Mouse (Mus musculus) naive thymus-derived CD4-positive, alpha-beta T cell, adult 2 months (primary cell): ENCODE measurements around the gene Cpt1c.

ENCODE experiments used
- DNase-seq: peaks from one replicate; pipeline ENCODE4 v3.0.0-alpha.2; 2011; ENCODE audit warnings: low read depth

The Cpt1c gene

GRCm38 (mm10) chr7:44998501-44998955 is 23.9 kb upstream of the Cpt1c start, which contains the start of gene Bcl2l12:
Gene Bcl2l12, minus strand, starts transcription at chr7:44998712.
- peak; percentile 44 for DNase-seq

- DNase-seq: no peak
Observed at GRCm38 (mm10) chr7:44997940-44998428, 23.3 kb upstream of the Cpt1c start.

GRCm38 (mm10) chr7:44997231-44997939 is 22.7 kb upstream of the Cpt1c start, which contains the start of gene Irf3:
Gene Irf3, plus strand, starts transcription at chr7:44997648.
- peak; percentile 99 for DNase-seq

- DNase-seq: no peak
Observed at GRCm38 (mm10) chr7:44996672-44997071, 22.0 kb upstream of the Cpt1c start.

GRCm38 (mm10) chr7:44986879-44987718 is 12.4 kb upstream of the Cpt1c start:
- DNase-seq: no peak

GRCm38 (mm10) chr7:44986192-44986878 is 11.7 kb upstream of the Cpt1c start, which contains the start of gene Prmt1:
Gene Prmt1, minus strand, starts transcription at chr7:44986568.
- peak; percentile 100 for DNase-seq

- peak; percentile 62 for DNase-seq
Observed at GRCm38 (mm10) chr7:44985595-44986191, 11.0 kb upstream of the Cpt1c start.

- no peak for DNase-seq
Observed at GRCm38 (mm10) chr7:44984833-44985164, 10.1 kb upstream of the Cpt1c start.

GRCm38 (mm10) chr7:44983944-44984832 is 9.5 kb upstream of the Cpt1c start:
- DNase-seq: no peak

GRCm38 (mm10) chr7:44983085-44983484 is 8.4 kb upstream of the Cpt1c start:
- peak; percentile 91 for DNase-seq

GRCm38 (mm10) chr7:44981539-44981938 is 6.9 kb upstream of the Cpt1c start:
- no peak for DNase-seq

GRCm38 (mm10) chr7:44978300-44978699 is 3.6 kb upstream of the Cpt1c start:
- DNase-seq: no peak

- no peak for DNase-seq
Observed at GRCm38 (mm10) chr7:44975117-44975419, 417 bp upstream of the Cpt1c start.

- DNase-seq: no peak
Observed at GRCm38 (mm10) chr7:44973415-44974130, 1.1 kb downstream of the Cpt1c start.

- DNase-seq: no peak
Observed at GRCm38 (mm10) chr7:44971142-44971541, 3.5 kb downstream of the Cpt1c start.

- peak; percentile 82 for DNase-seq
Observed at GRCm38 (mm10) chr7:44970231-44970691, 4.4 kb downstream of the Cpt1c start.

- DNase-seq: no peak
Observed at GRCm38 (mm10) chr7:44966638-44967037, 8.0 kb downstream of the Cpt1c start.

- no peak for DNase-seq
Observed at GRCm38 (mm10) chr7:44965975-44966374, 8.7 kb downstream of the Cpt1c start.

- DNase-seq: no peak
Observed at GRCm38 (mm10) chr7:44964990-44965389, 9.7 kb downstream of the Cpt1c start.

GRCm38 (mm10) chr7:44962831-44963230 is 11.8 kb downstream of the Cpt1c start:
- DNase-seq: no peak
